Mouse (Mus musculus) yolk sac, embryonic 10.5 days (tissue): ENCODE results near the gene Erbb4.

Experiments used
- DNase-seq: peaks from one replicate; pipeline ENCODE4 v3.0.0-alpha.2; 2017; ENCODE audit warnings: low spot score

Gene Erbb4

GRCm38 (mm10) chr1:68517820-68518219, 590.0 kb downstream of the Erbb4 start:
- no peak for DNase-seq

GRCm38 (mm10) chr1:68503873-68504272, 604.0 kb downstream of the Erbb4 start:
- DNase-seq: no peak

- DNase-seq: peak; percentile 53
Observed at GRCm38 (mm10) chr1:68501561-68501960, 606.3 kb downstream of the Erbb4 start.

GRCm38 (mm10) chr1:68466390-68466960, 641.4 kb downstream of the Erbb4 start:
- no peak for DNase-seq

- DNase-seq: no peak
Observed at GRCm38 (mm10) chr1:68451274-68451673, 656.6 kb downstream of the Erbb4 start.

GRCm38 (mm10) chr1:68424336-68424983, 683.4 kb downstream of the Erbb4 start:
- DNase-seq: no peak

- no peak for DNase-seq
Observed at GRCm38 (mm10) chr1:68401204-68401603, 706.7 kb downstream of the Erbb4 start.

GRCm38 (mm10) chr1:68371531-68371930, 736.3 kb downstream of the Erbb4 start:
- no peak for DNase-seq

GRCm38 (mm10) chr1:68333714-68334113, 774.1 kb downstream of the Erbb4 start:
- DNase-seq: no peak

- DNase-seq: no peak
Observed at GRCm38 (mm10) chr1:68305813-68306212, 802.0 kb downstream of the Erbb4 start.

- DNase-seq: no peak
Observed at GRCm38 (mm10) chr1:68284443-68284842, 823.4 kb downstream of the Erbb4 start.

GRCm38 (mm10) chr1:68275819-68276218, 832.0 kb downstream of the Erbb4 start:
- DNase-seq: no peak

GRCm38 (mm10) chr1:68178580-68178979, 929.3 kb downstream of the Erbb4 start:
- no peak for DNase-seq

- DNase-seq: no peak
Observed at GRCm38 (mm10) chr1:68155253-68155652, 952.6 kb downstream of the Erbb4 start.

- no peak for DNase-seq
Observed at GRCm38 (mm10) chr1:68150572-68150971, 957.3 kb downstream of the Erbb4 start.

- no peak for DNase-seq
Observed at GRCm38 (mm10) chr1:68142562-68143350, 965.1 kb downstream of the Erbb4 start.

- DNase-seq: no peak
Observed at GRCm38 (mm10) chr1:68134943-68135342, 972.9 kb downstream of the Erbb4 start.

- no peak for DNase-seq
Observed at GRCm38 (mm10) chr1:68134450-68134849, 973.4 kb downstream of the Erbb4 start.

- DNase-seq: no peak
Observed at GRCm38 (mm10) chr1:68123541-68123940, 984.3 kb downstream of the Erbb4 start.

- no peak for DNase-seq
Observed at GRCm38 (mm10) chr1:68120364-68120763, 987.5 kb downstream of the Erbb4 start.

- DNase-seq: no peak
Observed at GRCm38 (mm10) chr1:68115721-68116120, 992.1 kb downstream of the Erbb4 start.

GRCm38 (mm10) chr1:68106543-68106860, 1001.4 kb downstream of the Erbb4 start:
- no peak for DNase-seq

- DNase-seq: no peak
Observed at GRCm38 (mm10) chr1:68105834-68106542, 1001.9 kb downstream of the Erbb4 start.
